Mouse (Mus musculus) c-Kit-positive CD71-negative TER-119-negative erythroid progenitor cells, embryonic 14.5 days (primary cell): ENCODE results near the gene Nucb1.

Experiments used
- DNase-seq: peaks from one replicate; pipeline ENCODE4 v3.0.0-alpha.2; 2013; ENCODE audit warnings: low read depth

The Nucb1 gene

DNA sequence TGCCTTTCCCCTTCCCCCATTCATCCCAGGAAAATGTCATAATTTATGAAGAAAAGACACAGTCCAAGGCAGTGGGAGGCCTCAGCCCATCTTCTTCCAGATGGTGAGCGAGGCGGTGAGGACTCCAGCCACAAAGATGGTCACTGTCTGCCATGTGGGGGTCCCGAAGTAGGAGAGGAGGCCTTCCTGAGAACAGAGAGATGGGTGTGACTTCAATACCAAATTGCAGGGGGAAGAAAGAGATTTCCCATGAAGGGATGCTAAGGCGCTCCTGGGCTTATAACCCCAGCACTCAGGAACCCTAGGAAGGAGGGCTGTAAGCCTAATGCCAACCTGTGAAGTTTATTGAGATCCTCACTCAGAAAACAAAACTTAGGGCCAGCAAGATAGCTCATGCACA is 48.4 kb downstream of the Nucb1 start:
- DNase-seq, result no peak

GRCm38 (mm10) chr7:45461326-45461725 is 48.9 kb downstream of the Nucb1 start:
- no peak for DNase-seq

- peak; percentile 62 for DNase-seq
Observed at GRCm38 (mm10) chr7:45460860-45461314, 49.3 kb downstream of the Nucb1 start.

- no peak for DNase-seq
Observed at GRCm38 (mm10) chr7:45460377-45460776, 49.8 kb downstream of the Nucb1 start.

DNA sequence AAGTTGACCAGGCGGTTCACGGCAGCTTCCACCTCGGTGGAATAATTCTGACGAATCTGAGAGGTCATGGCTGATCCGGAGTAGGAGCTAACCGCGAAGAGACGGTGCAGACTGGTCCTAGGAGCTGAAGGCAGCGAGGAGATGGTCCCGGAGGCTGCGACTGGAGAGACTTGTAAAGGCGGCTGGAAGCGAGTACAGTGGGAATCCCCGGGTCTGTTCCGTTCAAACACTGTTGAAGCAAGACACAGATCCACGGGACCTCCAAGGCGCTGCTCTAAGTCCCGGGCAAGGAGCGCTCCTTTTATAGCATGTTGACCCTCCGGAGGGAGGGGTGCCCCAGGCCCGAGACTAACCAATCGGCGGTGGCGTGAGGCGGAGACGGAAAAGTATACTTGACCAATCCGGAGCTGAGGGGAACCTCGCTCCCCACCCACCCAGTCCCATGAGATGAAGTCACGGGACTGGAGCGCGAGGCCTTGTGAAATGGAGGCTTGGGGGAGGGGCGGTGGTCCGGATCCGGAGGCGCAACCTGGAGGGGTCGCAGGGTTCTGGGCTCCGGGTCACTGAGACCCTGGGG is 50.6 kb downstream of the Nucb1 start, which contains the start of gene Ftl1:
Ftl1 (minus strand) TSS at position 321 of the 577 bp plus-strand sequence.
- peak; percentile 96 for DNase-seq

GRCm38 (mm10) chr7:45458748-45459563 is 51.2 kb downstream of the Nucb1 start:
- no peak for DNase-seq

GRCm38 (mm10) chr7:45457204-45458060 is 52.8 kb downstream of the Nucb1 start:
- no peak for DNase-seq

GRCm38 (mm10) chr7:45456721-45457203 is 53.4 kb downstream of the Nucb1 start:
- no peak for DNase-seq

GRCm38 (mm10) chr7:45455932-45456696 is 54.1 kb downstream of the Nucb1 start:
- no peak for DNase-seq

GRCm38 (mm10) chr7:45454971-45455370 is 55.2 kb downstream of the Nucb1 start:
- no peak for DNase-seq

- peak; percentile 83 for DNase-seq
Observed at GRCm38 (mm10) chr7:45451344-45451982, 58.7 kb downstream of the Nucb1 start.

DNA sequence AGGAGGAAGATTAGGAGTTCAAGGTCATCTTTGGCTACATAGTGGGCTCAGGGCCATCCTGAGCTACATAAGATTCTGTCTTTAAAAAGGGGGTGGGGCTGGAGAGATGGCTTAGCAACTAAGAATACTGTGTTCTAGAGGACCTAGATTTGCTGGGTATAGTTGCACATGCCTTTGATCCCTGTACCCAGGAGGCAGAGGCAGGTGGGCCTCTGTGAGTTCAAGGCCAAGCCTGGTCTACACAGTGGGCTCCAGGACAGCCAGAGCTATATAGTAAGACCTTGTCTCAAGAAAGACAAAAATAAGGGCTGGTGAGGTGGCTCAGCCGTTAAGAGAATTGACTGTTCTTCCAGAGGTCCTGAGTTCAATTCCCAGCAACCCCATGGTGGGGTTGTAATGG is 60.2 kb downstream of the Nucb1 start:
- DNase-seq, result no peak

DNA sequence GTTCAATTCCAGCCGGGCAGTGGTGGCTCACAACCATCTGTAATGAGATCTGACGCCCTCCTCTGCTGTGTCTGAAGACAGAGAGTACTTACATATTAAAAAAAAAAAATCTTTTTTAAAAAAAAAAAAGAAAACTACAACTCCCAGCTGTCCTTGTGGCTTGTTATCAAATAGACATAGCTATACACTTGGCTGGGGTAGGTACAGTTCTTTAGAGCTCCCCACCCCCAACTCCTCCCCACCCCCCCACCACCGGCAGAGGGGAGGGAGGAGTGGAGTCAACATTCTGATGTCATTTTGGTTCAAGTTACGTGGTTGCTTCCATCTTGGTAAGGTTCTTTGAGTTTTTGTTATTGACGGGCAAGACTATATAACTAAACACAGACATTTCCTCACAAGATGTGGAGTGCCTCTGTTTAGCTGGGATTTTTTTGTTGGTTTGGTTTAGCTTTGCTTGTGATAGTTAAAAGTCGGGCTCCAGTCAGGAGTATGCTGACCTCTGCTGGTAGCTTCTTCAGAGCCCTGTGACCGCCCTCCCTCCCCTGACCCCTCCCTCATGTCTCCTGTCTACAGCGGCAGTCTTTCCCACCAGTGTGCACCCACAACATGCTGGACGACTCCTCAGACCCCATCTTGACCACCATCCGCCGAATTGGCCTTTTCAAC is 62.7 kb downstream of the Nucb1 start:
- no peak for DNase-seq

DNA sequence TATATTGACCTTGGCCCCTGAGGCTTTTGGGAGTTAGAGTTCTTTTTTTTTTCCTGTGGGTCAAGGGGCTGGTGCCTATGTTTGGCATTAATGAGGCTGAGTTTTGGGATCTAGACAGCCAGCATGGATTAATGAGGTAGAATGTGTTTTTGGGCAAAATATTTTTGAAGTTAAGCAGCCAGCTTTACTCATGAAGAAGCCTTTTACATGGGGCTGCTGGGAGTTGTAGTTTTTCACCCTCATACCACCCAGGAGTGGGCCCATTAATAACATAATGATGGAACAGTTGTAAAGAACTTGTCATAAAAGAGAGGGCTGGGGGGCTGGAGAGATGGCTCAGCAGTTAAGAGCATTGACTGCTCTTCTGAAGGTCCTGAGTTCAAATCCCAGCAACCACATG is 63.6 kb downstream of the Nucb1 start:
- DNase-seq, result no peak

- DNase-seq, result no peak
Observed at GRCm38 (mm10) chr7:45443526-45444420, 66.4 kb downstream of the Nucb1 start.
